Mouse (Mus musculus): ENCODE measurements around the gene Insrr. TPM values are rescaled to one million over a fixed set of nuclear protein-coding genes. Genes with fewer than 3 reads are reported as not detected.

The Insrr gene
- polyA plus RNA-seq, 1 experiment, result not detected

DNA sequence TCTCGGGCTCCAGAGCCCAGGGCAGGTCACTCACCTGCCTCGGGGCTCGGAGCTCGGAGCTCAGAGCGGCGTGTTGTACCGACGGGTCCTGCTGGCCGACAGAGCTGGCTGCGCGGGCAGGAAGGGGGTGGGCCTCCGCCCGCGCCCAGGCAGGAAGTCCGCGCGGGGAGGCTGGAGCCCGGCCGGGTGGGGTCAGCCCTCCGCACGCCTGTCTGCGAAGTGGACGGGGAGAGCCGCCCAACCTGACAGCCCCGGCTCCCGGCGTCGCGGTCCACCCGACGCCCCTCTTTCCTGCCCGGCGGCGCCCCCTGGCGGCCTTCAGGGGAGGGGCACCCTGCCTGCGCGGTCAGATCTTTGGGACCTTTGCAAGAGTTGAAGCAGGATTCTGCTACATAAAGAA lies 27.9 kb upstream of the Insrr start:
- Histone ChIP-seq H3K9me3 (ENCODE audit: control insufficient read depth, low read length) (no peaks in the 10 kb centered on the region), H3K27me3 (ENCODE audit: control insufficient read depth) (peaks cover 49% of the 10 kb centered on the region), H3K4me3 (replicated peaks) (peak overlapping the region; percentile 23), H3K4me1 (ENCODE audit: control insufficient read depth) (peaks cover 5% of the 10 kb centered on the region), H3K36me3 (ENCODE audit: control insufficient read depth) (no peaks in the 10 kb centered on the region)
- TF ChIP-seq GATA1 (IDR thresholded peaks at IDR 0.05; ENCODE audit: low read length), result no peak
- TF ChIP-seq TAL1 (IDR thresholded peaks at IDR 0.05; ENCODE audit: low read length), result no peak

DNA sequence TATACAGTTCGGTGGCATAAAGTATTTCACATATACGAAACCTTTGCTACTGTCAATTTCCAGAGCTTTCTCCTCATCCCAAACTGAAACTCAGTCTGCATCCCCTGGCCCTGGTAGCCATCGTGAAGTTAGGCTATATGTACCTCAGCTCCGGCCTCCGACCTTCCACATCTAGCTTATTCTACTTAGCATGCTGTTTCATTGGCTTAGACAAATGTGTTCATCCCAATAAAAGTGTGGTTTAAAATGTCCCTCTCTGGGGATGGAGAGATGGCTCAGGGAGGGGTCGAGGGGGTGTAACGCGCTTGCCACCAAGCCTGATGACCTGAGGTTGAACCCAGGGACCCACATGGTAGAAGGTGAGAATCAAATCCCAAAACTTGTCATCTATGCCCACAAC lies 27.2 kb upstream of the Insrr start:
- H3K36me3 ChIP-seq (ENCODE audit: control insufficient read depth), result no peaks in the 10 kb centered on the region
- TF ChIP-seq GATA1 (IDR thresholded peaks at IDR 0.05; ENCODE audit: low read length) (no peak), TAL1 (IDR thresholded peaks at IDR 0.05; ENCODE audit: low read length) (no peak)
- no peaks in the 10 kb centered on the region for H3K9me3 ChIP-seq (ENCODE audit: control insufficient read depth, low read length)
- H3K27me3 ChIP-seq (ENCODE audit: control insufficient read depth), result peaks cover 42% of the 10 kb centered on the region
- H3K4me3 ChIP-seq (replicated peaks), result no peak overlapping the region
- H3K4me1 ChIP-seq (ENCODE audit: control insufficient read depth), result peaks cover 5% of the 10 kb centered on the region

DNA sequence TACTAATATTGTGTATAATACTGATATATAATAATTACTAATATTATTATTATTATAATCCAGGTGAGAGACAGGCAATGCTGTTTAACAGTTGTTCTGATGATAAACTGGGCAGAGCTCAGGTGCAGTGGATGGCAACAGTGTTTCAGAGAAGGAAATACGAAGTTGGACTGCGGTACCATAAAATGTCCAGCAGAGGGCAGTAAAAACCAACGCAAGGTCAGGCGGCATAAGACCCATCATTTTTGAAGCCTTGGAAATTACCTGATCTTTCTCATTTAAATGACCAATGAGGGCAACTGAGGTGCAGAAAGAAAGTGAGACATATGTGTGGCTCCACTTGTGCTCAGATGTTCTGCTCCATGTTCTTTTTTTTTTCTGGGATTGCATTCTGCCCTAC lies 26.5 kb upstream of the Insrr start:
- Histone ChIP-seq H3K36me3 (ENCODE audit: control insufficient read depth) (no peaks in the 10 kb centered on the region), H3K27me3 (ENCODE audit: control insufficient read depth) (peaks cover 35% of the 10 kb centered on the region), H3K4me1 (ENCODE audit: control insufficient read depth) (peaks cover 5% of the 10 kb centered on the region), H3K9me3 (ENCODE audit: control insufficient read depth, low read length) (no peaks in the 10 kb centered on the region), H3K4me3 (replicated peaks) (no peak overlapping the region)
- no peak for TF ChIP-seq GATA1 (IDR thresholded peaks at IDR 0.05; ENCODE audit: low read length)
- TF ChIP-seq TAL1 (IDR thresholded peaks at IDR 0.05; ENCODE audit: low read length), result no peak

DNA sequence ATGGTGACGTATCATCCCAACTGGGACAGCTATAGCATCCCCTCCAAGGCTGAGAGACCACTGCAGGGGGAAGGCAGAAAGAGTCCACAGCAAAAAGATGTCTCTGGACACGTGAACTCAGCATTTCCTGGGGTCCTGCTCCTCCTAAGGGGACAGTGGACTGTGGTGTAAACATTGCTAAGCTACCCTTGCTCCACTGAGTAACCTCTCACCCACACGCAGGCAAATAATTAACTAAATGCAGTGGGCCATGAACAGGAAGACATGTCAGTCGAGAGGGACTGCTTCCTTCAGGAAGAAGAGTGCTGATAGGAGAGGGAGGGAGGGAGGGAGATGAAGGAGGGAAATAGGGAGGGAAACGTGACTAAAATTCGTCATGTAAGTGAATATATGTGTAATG lies 25.7 kb upstream of the Insrr start:
- Histone ChIP-seq H3K27me3 (ENCODE audit: control insufficient read depth) (peaks cover 29% of the 10 kb centered on the region), H3K9me3 (ENCODE audit: control insufficient read depth, low read length) (no peaks in the 10 kb centered on the region), H3K4me1 (ENCODE audit: control insufficient read depth) (peaks cover 5% of the 10 kb centered on the region), H3K4me3 (replicated peaks) (no peak overlapping the region), H3K36me3 (ENCODE audit: control insufficient read depth) (no peaks in the 10 kb centered on the region)
- TF ChIP-seq TAL1 (IDR thresholded peaks at IDR 0.05; ENCODE audit: low read length), result no peak
- no peak for TF ChIP-seq GATA1 (IDR thresholded peaks at IDR 0.05; ENCODE audit: low read length)

DNA sequence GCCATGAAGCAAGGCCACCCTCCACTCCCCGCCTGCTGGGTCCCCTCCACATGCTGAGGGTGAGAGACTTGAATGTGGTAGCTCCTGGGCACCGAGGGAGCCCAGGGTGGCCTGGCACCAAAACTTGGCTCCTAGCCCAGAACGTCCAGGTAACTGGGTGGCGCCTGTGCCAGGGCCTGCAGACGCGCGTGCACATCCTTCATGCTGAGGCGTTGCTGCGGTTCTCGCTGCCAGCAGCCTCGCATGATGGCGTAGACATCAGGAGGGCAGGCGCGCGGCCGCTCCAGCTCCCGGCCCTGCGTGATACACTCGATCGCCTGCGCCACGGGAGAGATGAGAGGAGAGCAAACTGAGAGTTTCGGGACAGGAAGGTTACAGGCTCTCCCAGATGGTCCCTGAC lies 18.5 kb upstream of the Insrr start:
- Histone ChIP-seq H3K4me3 (replicated peaks) (no peak overlapping the region), H3K4me1 (ENCODE audit: control insufficient read depth) (no peaks in the 10 kb centered on the region), H3K9me3 (ENCODE audit: control insufficient read depth, low read length) (no peaks in the 10 kb centered on the region), H3K36me3 (ENCODE audit: control insufficient read depth) (no peaks in the 10 kb centered on the region), H3K27me3 (ENCODE audit: control insufficient read depth) (peaks cover 10% of the 10 kb centered on the region)
- no peak for TF ChIP-seq TAL1 (IDR thresholded peaks at IDR 0.05; ENCODE audit: low read length)
- no peak for TF ChIP-seq GATA1 (IDR thresholded peaks at IDR 0.05; ENCODE audit: low read length)

DNA sequence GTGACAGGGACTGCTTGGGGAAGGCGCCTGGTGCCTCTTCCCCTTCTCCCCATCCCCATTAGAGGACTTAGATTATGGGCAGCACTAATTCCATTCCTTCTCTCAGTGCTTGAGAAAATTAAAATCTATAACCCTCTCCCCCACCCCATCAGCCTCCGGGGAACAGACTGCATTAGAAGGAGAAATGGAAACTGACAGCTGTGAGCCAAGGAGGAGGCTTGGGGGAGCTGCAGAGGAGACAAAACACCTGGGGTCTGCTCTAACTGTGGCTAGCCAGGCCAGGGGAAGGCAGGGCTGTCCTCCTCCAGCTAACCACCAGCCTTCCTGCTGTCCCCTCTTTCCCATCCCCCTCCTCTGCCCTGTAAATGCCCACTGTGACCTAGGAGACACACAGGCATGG lies 17.7 kb upstream of the Insrr start:
- Histone ChIP-seq H3K4me1 (ENCODE audit: control insufficient read depth) (no peaks in the 10 kb centered on the region), H3K4me3 (replicated peaks) (no peak overlapping the region), H3K9me3 (ENCODE audit: control insufficient read depth, low read length) (no peaks in the 10 kb centered on the region), H3K36me3 (ENCODE audit: control insufficient read depth) (no peaks in the 10 kb centered on the region), H3K27me3 (ENCODE audit: control insufficient read depth) (peaks cover 10% of the 10 kb centered on the region)
- TF ChIP-seq TAL1 (IDR thresholded peaks at IDR 0.05; ENCODE audit: low read length) (no peak), GATA1 (IDR thresholded peaks at IDR 0.05; ENCODE audit: low read length) (no peak)

DNA sequence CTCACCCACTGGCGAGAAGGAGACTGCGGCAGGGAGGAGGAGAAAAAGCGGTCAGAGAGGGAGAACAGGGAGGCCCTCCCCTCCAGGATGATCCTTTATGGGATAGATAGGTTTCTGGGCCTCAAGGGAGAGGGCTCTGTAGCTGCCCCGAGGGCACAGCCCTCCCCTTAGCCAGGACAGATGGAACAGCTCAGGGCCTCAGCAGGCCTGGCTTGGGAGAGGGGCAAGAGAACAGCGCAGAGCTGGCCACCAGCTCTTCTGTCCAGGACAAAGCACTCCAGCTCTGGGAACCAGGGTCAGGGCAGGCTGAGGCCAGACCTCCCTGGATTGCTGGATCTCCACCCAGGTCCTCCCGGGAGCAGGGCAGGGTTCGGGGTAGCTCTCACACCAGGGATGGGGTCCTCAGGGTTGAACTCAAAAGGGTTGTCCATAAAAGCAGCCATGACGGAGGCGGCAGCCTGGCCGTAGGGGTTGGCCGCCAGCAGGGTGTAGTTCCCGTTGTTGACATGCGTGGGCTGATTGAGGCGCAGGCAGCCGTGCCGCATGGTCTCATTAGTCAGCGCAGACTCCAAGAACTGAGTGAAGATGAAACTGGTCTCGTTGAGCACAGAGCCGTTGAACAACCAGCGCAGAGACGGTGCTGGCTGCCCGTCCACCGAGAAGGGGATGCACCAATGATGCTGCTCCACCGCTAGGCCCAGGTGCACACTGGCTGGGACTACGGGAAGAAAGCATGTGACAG lies 13.3 kb upstream of the Insrr start:
- Histone ChIP-seq H3K4me1 (ENCODE audit: control insufficient read depth) (no peaks in the 10 kb centered on the region), H3K36me3 (ENCODE audit: control insufficient read depth) (no peaks in the 10 kb centered on the region), H3K4me3 (replicated peaks) (no peak overlapping the region), H3K9me3 (ENCODE audit: control insufficient read depth, low read length) (no peaks in the 10 kb centered on the region), H3K27me3 (ENCODE audit: control insufficient read depth) (peaks cover 6% of the 10 kb centered on the region)
- no peak for TF ChIP-seq TAL1 (IDR thresholded peaks at IDR 0.05; ENCODE audit: low read length)
- TF ChIP-seq GATA1 (IDR thresholded peaks at IDR 0.05; ENCODE audit: low read length), result no peak

DNA sequence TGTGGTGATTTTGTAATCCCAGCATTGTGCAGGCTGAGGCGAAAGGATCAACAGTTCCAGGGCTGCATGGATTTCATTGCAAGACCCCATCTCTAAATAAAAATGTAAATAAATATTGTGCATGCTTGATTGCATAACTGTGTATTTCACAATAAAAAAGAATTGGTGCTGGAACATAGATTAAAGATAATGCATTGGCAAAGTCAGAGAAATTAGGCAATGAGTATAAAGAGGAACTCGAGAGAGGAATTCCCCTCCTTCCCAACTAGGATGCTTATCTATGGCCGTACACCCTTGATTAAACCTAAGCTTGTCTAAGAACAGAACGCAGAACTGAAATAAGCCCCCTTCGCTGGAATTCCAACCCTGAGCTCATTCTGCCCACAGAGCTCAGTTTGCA lies 11.6 kb upstream of the Insrr start:
- H3K9me3 ChIP-seq (ENCODE audit: control insufficient read depth, low read length), result no peaks in the 10 kb centered on the region
- H3K36me3 ChIP-seq (ENCODE audit: control insufficient read depth), result no peaks in the 10 kb centered on the region
- H3K4me1 ChIP-seq (ENCODE audit: control insufficient read depth), result no peaks in the 10 kb centered on the region
- TF ChIP-seq TAL1 (IDR thresholded peaks at IDR 0.05; ENCODE audit: low read length), result no peak
- TF ChIP-seq GATA1 (IDR thresholded peaks at IDR 0.05; ENCODE audit: low read length), result no peak
- no peak overlapping the region for H3K4me3 ChIP-seq (replicated peaks)
- H3K27me3 ChIP-seq (ENCODE audit: control insufficient read depth), result no peaks in the 10 kb centered on the region

DNA sequence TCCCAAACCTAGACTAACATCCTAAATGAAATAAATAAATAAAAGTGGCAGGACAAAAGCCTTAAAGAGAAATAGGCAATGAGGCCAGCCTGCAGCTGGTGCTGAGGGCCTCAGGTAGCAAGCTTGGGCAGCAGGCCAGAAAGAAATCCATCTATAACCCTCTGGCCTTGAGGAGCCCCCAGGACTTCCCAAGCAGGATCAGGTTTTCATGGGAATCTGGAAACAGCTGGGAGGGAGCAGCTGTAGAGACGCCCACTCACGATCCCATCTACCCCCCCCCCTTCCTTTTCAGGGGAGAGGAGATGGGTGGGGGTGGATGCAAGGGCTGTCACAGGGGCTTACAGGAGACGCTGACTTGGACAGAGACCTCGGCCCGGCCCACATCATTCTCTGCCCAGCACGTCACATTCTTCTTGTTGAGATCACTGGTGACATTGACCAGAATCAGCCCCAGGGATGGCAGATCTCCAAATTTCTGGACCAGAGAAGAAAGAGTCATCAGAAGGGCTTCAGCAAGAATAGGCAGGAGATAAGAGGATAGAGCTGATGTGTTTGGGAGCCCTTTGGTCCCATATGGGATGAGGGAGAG lies 11.0 kb upstream of the Insrr start:
- Histone ChIP-seq H3K27me3 (ENCODE audit: control insufficient read depth) (0 out of 2 replicates have a peak, but pooled peaks cover under 1% of the 10 kb centered on the region), H3K4me3 (replicated peaks) (no peak overlapping the region)

More for the DNA sequence above, 11.0 kb upstream of the Insrr start:
- no peaks in the 10 kb centered on the region for H3K9me3 ChIP-seq (ENCODE audit: control insufficient read depth, low read length)
- TF ChIP-seq GATA1 (IDR thresholded peaks at IDR 0.05; ENCODE audit: low read length), result no peak
- no peak for TF ChIP-seq TAL1 (IDR thresholded peaks at IDR 0.05; ENCODE audit: low read length)
- H3K36me3 ChIP-seq (ENCODE audit: control insufficient read depth), result no peaks in the 10 kb centered on the region
- H3K4me1 ChIP-seq (ENCODE audit: control insufficient read depth), result no peaks in the 10 kb centered on the region
